8 mouse cellular contexts compared by ENCODE assay signal in genomic region chr2:163152340-163153033, GRCm38 (mm10). TPM values are rescaled to one million over a fixed set of nuclear protein-coding genes. Genes with fewer than 3 reads are reported as not detected.
DNase-seq lines count a peak whose midpoint lies in the region; ATAC-seq and TF ChIP-seq lines count a peak whose summit lies in the region.

No protein-coding gene starts in this region.

- H3K27ac ChIP-seq in forebrain, embryonic 12.5 days: peak overlapping the region; percentile 61
- H3K27ac ChIP-seq in midbrain, embryonic 16.5 days (ENCODE audit: low read length): peak overlapping the region; percentile 78
- no peak overlapping the region for H3K27ac ChIP-seq in liver, postnatal 0 days (ENCODE audit: low read depth)

- H3K36me3 ChIP-seq in forebrain, embryonic 12.5 days (replicated peaks): no peaks in the 10 kb centered on the region
- H3K36me3 ChIP-seq in midbrain, embryonic 16.5 days (ENCODE audit: control insufficient read depth, insufficient read depth, low read length): no peaks in the 10 kb centered on the region
- no peaks in the 10 kb centered on the region for H3K36me3 ChIP-seq in liver, postnatal 0 days (replicated peaks; ENCODE audit: insufficient read depth, low read length)

- peaks cover 24% of the 10 kb centered on the region for H3K4me1 ChIP-seq in forebrain, embryonic 12.5 days
- peaks cover 21% of the 10 kb centered on the region for H3K4me1 ChIP-seq in midbrain, embryonic 16.5 days (ENCODE audit: control insufficient read depth, insufficient read depth, low read length)
- no peaks in the 10 kb centered on the region for H3K4me1 ChIP-seq in liver, postnatal 0 days (ENCODE audit: insufficient read depth)

- 52% methylated on average over 22 of the region's 22 CpGs for WGBS in forebrain, embryonic 12.5 days
- 26% methylated on average over 22 of the region's 22 CpGs for WGBS in midbrain, embryonic 16.5 days
- 75% methylated on average over 21 of the region's 22 CpGs for WGBS in liver, postnatal 0 days (ENCODE audit: insufficient replicate concordance)

- peak overlapping the region; percentile 17 for H3K4me2 ChIP-seq in forebrain, embryonic 12.5 days
- peak overlapping the region; percentile 29 for H3K4me2 ChIP-seq in midbrain, embryonic 16.5 days (ENCODE audit: low read length)
- H3K4me2 ChIP-seq in liver, postnatal 0 days (ENCODE audit: low read depth, low read length): no peak overlapping the region

- no peak overlapping the region for H3K9ac ChIP-seq in forebrain, embryonic 12.5 days
- no peak overlapping the region for H3K9ac ChIP-seq in midbrain, embryonic 16.5 days (ENCODE audit: low read depth, low read length)
- H3K9ac ChIP-seq in liver, postnatal 0 days (replicated peaks): no peak overlapping the region

- no peak overlapping the region for H3K4me3 ChIP-seq in forebrain, embryonic 12.5 days (replicated peaks)
- H3K4me3 ChIP-seq in midbrain, embryonic 16.5 days (ENCODE audit: low read depth, low read length): no peak overlapping the region
- H3K4me3 ChIP-seq in liver, postnatal 0 days (ENCODE audit: low read depth, low read length): no peak overlapping the region

- DNase-seq in testis, postnatal 10 days (ENCODE audit: low spot score): peak; percentile 57
- DNase-seq in testis, postnatal 14 days (ENCODE audit: low spot score): no peak
- peak; percentile 77 for DNase-seq in layer of hippocampus, adult 9-10 months (ENCODE audit: low spot score)
- DNase-seq in liver, postnatal 0 days: no peak
- DNase-seq in kidney, postnatal 14 days: no peak
- no peak for DNase-seq in liver

- ATAC-seq in forebrain, embryonic 12.5 days (ENCODE audit: low FRiP score): peak; percentile 83
- ATAC-seq in midbrain, embryonic 16.5 days: peak; percentile 81
- ATAC-seq in liver, postnatal 0 days: no peak

- TF ChIP-seq CTCF in liver, postnatal 0 days (IDR thresholded peaks at IDR 0.05; ENCODE audit: low read depth): no peak

- H3K27me3 ChIP-seq in forebrain, embryonic 12.5 days: no peaks in the 10 kb centered on the region
- H3K27me3 ChIP-seq in midbrain, embryonic 16.5 days (ENCODE audit: control insufficient read depth, insufficient read depth, low read depth, low read length): no peaks in the 10 kb centered on the region
- H3K27me3 ChIP-seq in liver, postnatal 0 days (ENCODE audit: insufficient read depth, low read length): no peaks in the 10 kb centered on the region

- TF ChIP-seq EP300 in liver, postnatal 0 days (IDR thresholded peaks at IDR 0.05; ENCODE audit: low read depth): no peak

- H3K9me3 ChIP-seq in forebrain, embryonic 12.5 days: no peaks in the 10 kb centered on the region
- H3K9me3 ChIP-seq in midbrain, embryonic 16.5 days (replicated peaks; ENCODE audit: control insufficient read depth, low read length, poor library complexity, severe bottlenecking): no peaks in the 10 kb centered on the region
- no peaks in the 10 kb centered on the region for H3K9me3 ChIP-seq in liver, postnatal 0 days (ENCODE audit: low read length)

RNA-seq across cellular contexts. Expression of gene Tox2, which starts 50.4 kb away (rescaled TPM):
- polyA plus RNA-seq in forebrain, embryonic 12.5 days (2016; fragmentation: Nextera tagmentation; extraction: Ambion mirVana): 27.2 and 31.6 TPM in 2 replicates
- 54.5 and 55.3 TPM in 2 replicates for polyA plus RNA-seq in midbrain, embryonic 16.5 days (2015; fragmentation: Nextera tagmentation; extraction: Ambion mirVana)
- 0.38 and 0.50 TPM in 2 replicates for polyA plus RNA-seq in liver, postnatal 0 days (2015; fragmentation: Nextera tagmentation; extraction: Ambion mirVana)

Comparison
In these comparisons a context has a peak if more than half of its experiments do, and no peak if none do; other contexts are left out.
1. DNase-seq: peak in testis, postnatal 10 days (single experiment) and layer of hippocampus, adult 9-10 months (single experiment); none in testis, postnatal 14 days (single experiment), liver, postnatal 0 days (single experiment), kidney, postnatal 14 days (single experiment) and liver (single experiment).
2. RNA of gene Tox2, which starts 50.4 kb away (polyA plus RNA-seq): 54.5 to 55.3 TPM in midbrain, embryonic 16.5 days and 27.2 to 31.6 TPM in forebrain, embryonic 12.5 days; 0.38 to 0.50 TPM in liver, postnatal 0 days; every median in the first group is over 10 times any median in the second.